Mouse (Mus musculus) G1E (cell line): ENCODE results near the gene St3gal5. TPM values are rescaled to one million over a fixed set of nuclear protein-coding genes. Genes with fewer than 3 reads are reported as not detected.
A peak's percentile ranks its signal among the peaks of the same experiment; 100 is the strongest.

Experiments
- ATAC-seq: 2 replicates; pipeline ENCODE4 v1.8.0; 2016; ENCODE audit warnings: mild to moderate bottlenecking; ENCODE audit not compliant: insufficient number of reproducible peaks, poor library complexity, low FRiP score, severe bottlenecking; ENCODE audit errors: extremely low read depth
- DNase-seq: peaks from one replicate; pipeline ENCODE4 v3.0.0; 2012; ENCODE audit warnings: low spot score
- H3K27me3 ChIP-seq: 2 replicates; pipeline ENCODE4 v1.6.1; 2012; ENCODE audit warnings: mild to moderate bottlenecking, low read length, inconsistent platforms; ENCODE audit not compliant: insufficient read depth
- H3K36me3 ChIP-seq: replicated peaks from 2 replicates; pipeline ENCODE3; 2012; ENCODE audit warnings: mild to moderate bottlenecking, inconsistent platforms
- H3K4me1 ChIP-seq: 2 replicates; pipeline ENCODE4 v1.6.1; 2012; ENCODE audit warnings: low read depth, low read length, inconsistent platforms, mixed read lengths; ENCODE audit not compliant: insufficient read depth
- H3K4me3 ChIP-seq: 2 replicates; pipeline ENCODE4 v1.5.1; 2012; ENCODE audit warnings: low read depth, mild to moderate bottlenecking, inconsistent platforms, low read length, moderate library complexity, mixed read lengths
- H3K9me3 ChIP-seq: replicated peaks from 2 replicates; pipeline ENCODE4 v1.6.1; 2012; ENCODE audit warnings: inconsistent platforms
- CTCF ChIP-seq: IDR thresholded peaks from 2 replicates; pipeline ENCODE4 v1.5.1; 2012; ENCODE audit warnings: low read depth, low read length, inconsistent platforms, mixed read lengths
- GATA1 ChIP-seq: IDR thresholded peaks from 2 replicates; pipeline ENCODE4 v1.6.1; 2012; ENCODE audit warnings: borderline replicate concordance, low read length, inconsistent platforms, mixed read lengths
- GATA2 ChIP-seq: IDR thresholded peaks from 2 replicates; pipeline ENCODE4 v1.6.1; 2012; ENCODE audit warnings: low read depth, low read length, inconsistent platforms, borderline replicate concordance
- POLR2AphosphoS5 ChIP-seq: IDR thresholded peaks from 2 replicates; pipeline ENCODE4 v1.6.1; 2012; ENCODE audit warnings: low read depth, low read length, inconsistent platforms; ENCODE audit not compliant: insufficient replicate concordance
- TAL1 ChIP-seq: conservative IDR thresholded peaks from 2 replicates; pipeline ENCODE4 v1.6.1; 2012; ENCODE audit warnings: low read depth, low read length, inconsistent platforms, mixed read lengths
- polyA plus RNA-seq: library from polyadenylated mRNA; stranded (reverse); fragments of >175 nt; gene quantifications from 2 replicates; pipeline ENCODE4 v1.2.3, GENCODE M21; 2012
- total RNA-seq, 2 experiments: library from RNA; stranded (forward) in 1 of 2; stranded (reverse) in 1 of 2; fragments of 200-1000 nt in 1 of 2; fragments of >200 nt in 1 of 2; fragmentation: Nextera tagmentation in 1 of 2; gene quantifications; 2 replicates each; pipeline ENCODE4 v1.2.3; 2014 to 2017

The St3gal5 gene
- total and polyA plus RNA-seq, 3 experiments = 51.0 to 107 (median 70.0) TPM

DNA sequence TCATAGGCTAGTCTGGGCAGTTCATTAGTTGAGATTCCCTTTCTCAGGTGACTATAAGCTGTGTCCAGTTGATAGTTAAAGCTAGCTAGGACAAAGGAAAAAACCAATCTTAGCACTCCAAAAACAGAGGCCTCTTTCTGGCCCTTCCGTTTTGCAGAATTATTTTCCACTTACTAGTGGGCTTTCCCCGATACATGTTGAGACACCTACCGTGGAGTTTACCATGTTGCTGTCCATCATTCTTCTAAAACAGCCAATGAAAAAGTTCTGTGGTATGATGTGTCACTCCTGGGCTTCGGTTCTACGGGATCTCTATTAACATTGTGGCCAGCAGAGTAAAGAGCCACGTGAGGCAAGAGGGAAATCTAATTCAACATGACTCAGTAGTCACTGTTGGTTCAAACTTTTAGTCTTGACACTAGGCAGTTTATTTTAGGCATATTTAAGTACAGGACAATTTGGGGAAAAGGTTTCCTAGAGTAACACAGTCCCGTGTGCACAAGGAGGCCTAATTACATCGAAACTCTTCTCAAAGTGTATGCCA lies 35.4 kb downstream of the St3gal5 start:
- no peaks in the 10 kb centered on the region for H3K27me3 ChIP-seq
- peaks cover 94% of the 10 kb centered on the region for H3K36me3 ChIP-seq
- ATAC-seq = no peak
- DNase-seq = no peak
- H3K4me1 ChIP-seq = peaks cover 88% of the 10 kb centered on the region
- H3K4me3 ChIP-seq = no peak overlapping the region
- TF ChIP-seq TAL1 (no peak), POLR2AphosphoS5 (no peak), CTCF (no peak), GATA1 (no peak), GATA2 (no peak)
- H3K9me3 ChIP-seq = no peaks in the 10 kb centered on the region

DNA sequence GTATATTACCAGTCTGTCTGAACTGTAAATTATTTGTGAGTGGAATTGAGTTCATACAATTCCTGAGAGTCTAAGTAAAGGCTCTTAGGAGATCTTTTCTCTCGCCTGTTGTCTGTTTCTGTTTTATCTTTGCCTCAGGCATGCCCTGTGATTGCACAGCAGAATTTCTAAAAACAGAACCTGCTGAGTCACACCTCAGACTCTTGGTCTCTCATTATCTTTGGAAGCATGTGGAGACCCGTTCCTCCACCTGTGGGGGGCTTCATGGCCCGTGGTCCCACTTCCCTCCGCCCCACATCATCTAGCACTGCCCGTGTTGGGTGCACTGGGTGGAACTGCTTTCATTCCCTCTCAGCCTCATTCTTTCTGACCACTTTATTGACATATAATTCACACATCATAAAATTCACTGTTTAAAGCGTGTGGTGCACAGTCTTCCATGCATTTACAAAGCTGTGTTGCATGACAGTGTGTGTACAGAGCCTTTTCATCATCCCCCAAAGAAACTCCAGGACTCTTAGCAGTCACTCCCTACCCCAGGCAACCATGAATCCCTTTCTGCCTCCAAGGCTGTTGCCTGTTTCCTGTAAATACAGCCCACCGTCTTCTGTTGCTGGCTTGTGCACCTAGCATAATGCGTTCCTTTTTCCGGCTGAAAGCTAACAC lies 37.6 kb downstream of the St3gal5 start:
- Histone ChIP-seq H3K9me3 (no peaks in the 10 kb centered on the region), H3K36me3 (peaks cover 79% of the 10 kb centered on the region), H3K4me3 (peak overlapping the region; percentile 48; the same call in 1 of the 2 replicates), H3K4me1 (peaks cover 77% of the 10 kb centered on the region), H3K27me3 (no peaks in the 10 kb centered on the region)
- TF ChIP-seq GATA2 = no peak
- peak; percentile 87 for TF ChIP-seq TAL1
- ATAC-seq (peak; percentile 68), DNase-seq (peak; percentile 57)

DNA sequence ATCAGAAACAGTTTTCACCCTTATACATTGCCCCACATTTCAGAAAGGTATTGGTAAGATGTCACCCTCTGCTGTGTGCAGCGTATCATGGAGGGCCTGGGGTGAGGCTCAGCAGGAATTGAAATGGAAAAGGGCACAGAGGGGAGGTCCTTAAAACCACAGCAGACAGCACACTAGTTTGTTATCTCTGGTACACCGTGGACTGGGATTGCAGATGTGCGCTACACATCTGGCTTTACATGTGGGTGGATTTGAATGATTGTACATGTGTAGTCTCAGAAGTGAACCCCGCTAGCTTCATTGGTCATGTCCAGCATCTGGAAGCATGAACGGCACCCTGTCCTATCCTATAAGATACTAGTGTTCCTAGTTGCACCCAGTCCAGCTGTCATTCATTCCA lies 38.6 kb downstream of the St3gal5 start:
- ATAC-seq (peak; percentile 55), DNase-seq (peak; percentile 49)
- TF ChIP-seq TAL1 (peak; percentile 94), CTCF (no peak), GATA2 (no peak), POLR2AphosphoS5 (no peak), GATA1 (no peak)
- no peaks in the 10 kb centered on the region for H3K27me3 ChIP-seq
- peaks cover 81% of the 10 kb centered on the region for H3K4me1 ChIP-seq
- peaks cover 79% of the 10 kb centered on the region for H3K36me3 ChIP-seq
- peaks cover 3% of the 10 kb centered on the region for H3K9me3 ChIP-seq
- H3K4me3 ChIP-seq = peak overlapping the region; percentile 2; the same call in 1 of the 2 replicates

DNA sequence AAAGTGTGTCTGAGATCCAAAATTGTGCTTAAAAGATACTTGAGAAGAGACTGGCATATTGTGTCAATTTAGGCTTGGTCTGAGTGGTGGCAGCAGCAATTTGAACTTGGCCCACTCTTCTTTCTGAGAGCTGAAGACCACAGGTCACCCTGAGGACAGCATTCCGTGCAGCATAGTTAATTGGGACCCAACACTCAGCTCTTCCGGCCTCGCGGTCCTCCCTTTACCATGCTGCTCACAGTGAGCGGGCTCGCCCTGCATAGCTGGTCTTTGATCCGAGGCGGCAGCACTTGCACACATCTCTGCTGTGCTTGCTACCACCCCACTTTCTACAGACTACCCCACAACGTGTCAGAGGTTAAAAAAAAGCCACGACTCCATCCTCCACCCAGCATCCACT lies 39.2 kb downstream of the St3gal5 start:
- peaks cover 82% of the 10 kb centered on the region for H3K4me1 ChIP-seq
- TF ChIP-seq CTCF (no peak), GATA1 (no peak), TAL1 (no peak), GATA2 (no peak), POLR2AphosphoS5 (no peak)

DNA sequence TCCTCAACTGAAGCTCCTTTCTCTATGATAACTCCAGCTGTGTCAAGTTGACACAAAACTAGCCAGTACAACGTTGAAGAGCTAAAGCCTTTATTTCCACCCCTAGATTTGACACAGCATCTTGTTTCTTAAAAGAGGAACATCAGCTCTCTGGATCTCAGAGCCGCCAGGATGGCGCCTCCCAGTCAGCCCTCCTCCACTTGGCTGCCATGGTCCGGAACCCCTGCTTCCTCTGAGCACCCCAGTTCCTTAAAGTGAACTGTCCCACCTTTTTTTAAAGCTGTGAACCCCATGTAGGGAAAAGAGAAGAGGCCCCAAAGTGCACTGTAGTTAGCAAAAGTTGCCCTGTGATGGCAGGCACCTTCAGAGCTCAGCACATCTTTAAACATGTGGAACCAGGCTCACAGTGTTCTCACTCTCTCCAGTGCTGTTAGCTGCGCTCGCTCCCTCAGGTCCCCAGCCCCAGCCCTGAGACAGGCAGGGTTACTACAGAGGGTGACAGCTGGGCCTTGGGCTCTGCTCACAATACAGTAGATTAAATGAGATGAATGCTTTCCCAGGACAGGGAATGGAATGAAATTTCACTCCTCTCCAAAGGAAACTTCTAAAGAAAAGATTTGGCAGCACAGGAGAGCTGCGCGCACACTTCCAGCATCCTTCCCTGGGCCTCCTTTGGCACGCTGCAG lies 42.3 kb downstream of the St3gal5 start:
- no peak for ATAC-seq
- Histone ChIP-seq H3K9me3 (peaks cover 8% of the 10 kb centered on the region), H3K36me3 (peaks cover 79% of the 10 kb centered on the region), H3K4me3 (peak overlapping the region; percentile 13; the same call in 1 of the 2 replicates), H3K4me1 (peaks cover 65% of the 10 kb centered on the region), H3K27me3 (no peaks in the 10 kb centered on the region)
- peak; percentile 31 for DNase-seq
- no peak for TF ChIP-seq CTCF
- no peak for TF ChIP-seq GATA1
- no peak for TF ChIP-seq POLR2AphosphoS5
- no peak for TF ChIP-seq TAL1
- TF ChIP-seq GATA2 = no peak

More for the DNA sequence above, 39.2 kb downstream of the St3gal5 start:
- no peak for ATAC-seq
- Histone ChIP-seq H3K4me3 (peak overlapping the region; percentile 29; the same call in 1 of the 2 replicates), H3K36me3 (peaks cover 79% of the 10 kb centered on the region), H3K27me3 (no peaks in the 10 kb centered on the region), H3K9me3 (peaks cover 8% of the 10 kb centered on the region)
- no peak for DNase-seq

DNA sequence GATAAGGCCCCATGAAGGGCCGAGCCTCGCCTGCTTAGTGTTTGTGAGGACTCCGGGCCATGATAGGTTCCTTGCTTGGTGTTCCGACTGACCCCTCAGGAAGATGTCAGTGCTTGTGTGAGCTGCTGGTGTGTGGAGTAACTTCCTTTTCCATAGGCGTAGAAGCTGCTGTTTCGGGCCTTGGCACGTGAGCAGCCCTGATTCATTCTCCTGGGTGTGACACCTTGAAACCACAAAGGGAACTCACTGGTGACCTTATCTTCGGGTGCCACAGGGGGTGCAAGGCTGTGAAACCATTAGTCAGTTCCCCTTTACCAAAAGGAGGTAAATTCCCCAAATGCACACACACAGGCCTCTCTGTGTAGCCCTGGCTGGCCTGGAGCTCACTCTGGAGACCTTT lies 43.0 kb downstream of the St3gal5 start:
- ATAC-seq = peak; percentile 78
- H3K27me3 ChIP-seq = no peaks in the 10 kb centered on the region
- TF ChIP-seq TAL1 = peak; percentile 84
- TF ChIP-seq CTCF = no peak
- no peak for TF ChIP-seq GATA2
- no peak for TF ChIP-seq POLR2AphosphoS5
- peak; percentile 77 for DNase-seq
- H3K4me3 ChIP-seq = peak overlapping the region; percentile 34; the same call in 1 of the 2 replicates
- H3K4me1 ChIP-seq = peaks cover 60% of the 10 kb centered on the region
- H3K9me3 ChIP-seq = peaks cover 11% of the 10 kb centered on the region
- H3K36me3 ChIP-seq = peaks cover 81% of the 10 kb centered on the region
